Mouse (Mus musculus) myocyte (in vitro differentiated cells): ENCODE data around the gene Ttll5.

Experiments
- MAX ChIP-seq: IDR thresholded peaks from one replicate; pipeline ENCODE4 v1.6.1; 2011; ENCODE audit warnings: low read depth, mild to moderate bottlenecking, control low read depth
- MYOG ChIP-seq, 3 experiments: IDR thresholded peaks; one replicate each; pipeline ENCODE4 v1.6.1; 2011; ENCODE audit warnings: control low read depth in 2 of 3, low read depth in 2 of 3, mild to moderate bottlenecking in 2 of 3; ENCODE audit not compliant: insufficient read length in 2 of 3, control insufficient read depth in 1 of 3, insufficient read depth in 1 of 3
- POLR2A ChIP-seq: IDR thresholded peaks from one replicate; pipeline ENCODE4 v1.6.1; 2011; ENCODE audit warnings: low read depth, mild to moderate bottlenecking, control low read depth, moderate library complexity; ENCODE audit not compliant: insufficient read length
- USF1 ChIP-seq: IDR thresholded peaks from one replicate; pipeline ENCODE4 v1.6.1; 2011; ENCODE audit warnings: low read depth, mild to moderate bottlenecking, control low read depth, moderate library complexity

DNA sequence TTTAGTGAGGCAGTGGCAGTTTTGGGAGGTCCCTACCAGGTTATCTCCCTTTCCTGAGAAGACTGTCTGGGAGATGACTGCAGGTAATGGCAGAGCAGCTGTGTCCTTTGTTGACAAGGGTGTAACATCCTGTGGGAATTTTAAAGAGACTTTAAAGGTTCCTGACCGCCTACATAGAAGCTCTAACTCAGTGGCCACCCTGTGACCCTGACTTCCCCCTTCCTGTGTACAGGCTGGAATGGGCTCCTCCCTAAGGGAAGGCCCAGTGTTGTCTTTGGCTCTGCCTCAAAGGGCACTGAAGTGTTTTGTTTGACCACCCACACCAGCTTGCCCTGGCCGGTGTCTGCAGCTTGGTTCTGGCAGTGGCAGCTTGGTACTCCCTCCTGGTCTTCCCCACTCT is 10.9 kb upstream of the Ttll5 start:
- no peak for TF ChIP-seq POLR2A
- TF ChIP-seq USF1, result no peak
- no peak for TF ChIP-seq MAX
- TF ChIP-seq MYOG (IDR thresholded peaks at IDR 0.05; ENCODE audit: control insufficient read depth in 1 of 3, insufficient read depth in 1 of 3, insufficient read length in 2 of 3, low read depth in 2 of 3), result no peak
